Mouse (Mus musculus) forebrain, embryonic 11.5 days (tissue): ENCODE measurements around the gene Senp5. TPM values are rescaled to one million over a fixed set of nuclear protein-coding genes. Genes with fewer than 3 reads are reported as not detected.

Experiments used
- ATAC-seq: fragments of 200-750 bp; cut with Nextera tagmentation; replicated peaks from 2 replicates; pipeline ENCODE4 v1.8.0; 2017; ENCODE audit warnings: moderate TSS enrichment; ENCODE audit not compliant: low FRiP score
- DNase-seq: peaks from one replicate; pipeline ENCODE4 v3.0.0-alpha.2; 2017; ENCODE audit warnings: low spot score
- H3K27ac ChIP-seq: fragments of 300-500 bp; sonication (generic); 2 replicates; pipeline ENCODE4 v1.5.1; 2014; ENCODE audit warnings: low read depth, low read length
- H3K27me3 ChIP-seq: fragments of 300-500 bp; sonication (generic); 2 replicates; pipeline ENCODE4 v1.6.1; 2014; ENCODE audit warnings: mild to moderate bottlenecking, low read length, mixed read lengths; ENCODE audit not compliant: control insufficient read depth, insufficient read depth
- H3K36me3 ChIP-seq: fragments of 300-500 bp; sonication (generic); 2 replicates; pipeline ENCODE4 v1.6.1; 2014; ENCODE audit warnings: mild to moderate bottlenecking, low read length, moderate library complexity, mixed read lengths; ENCODE audit not compliant: control insufficient read depth, insufficient read depth
- H3K4me1 ChIP-seq: fragments of 300-500 bp; sonication (generic); replicated peaks from 2 replicates; pipeline ENCODE4 v1.6.1; 2014; ENCODE audit warnings: low read length, mixed read lengths; ENCODE audit not compliant: control insufficient read depth, insufficient read depth
- H3K4me2 ChIP-seq: fragments of 300-500 bp; sonication (generic); 2 replicates; pipeline ENCODE4 v1.6.1; 2014; ENCODE audit warnings: low read depth, mild to moderate bottlenecking, low read length, moderate library complexity, mixed read lengths; ENCODE audit not compliant: severe bottlenecking
- H3K4me3 ChIP-seq: fragments of 300-500 bp; sonication (generic); 2 replicates; pipeline ENCODE4 v1.5.1; 2014; ENCODE audit warnings: low read depth, low read length
- H3K9ac ChIP-seq: fragments of 300-500 bp; sonication (generic); 2 replicates; pipeline ENCODE4 v1.6.1; 2014; ENCODE audit warnings: low read length
- H3K9me3 ChIP-seq: fragments of 300-500 bp; sonication (generic); 2 replicates; pipeline ENCODE4 v1.6.1; 2016; ENCODE audit warnings: low read length, mixed read lengths; ENCODE audit not compliant: control insufficient read depth
- WGBS: fragments of 180-500 bp; shearing (Covaris S2); extraction: QIAGEN DNeasy Blood & Tissue Kit; methylation state at CpG from one replicate; pipeline ENCODE4 v1.1.7; 2014; 5-methylcytosine and 5-hydroxymethylcytosine counted together
- microRNA-seq: library from miRNA; unstranded; fragments of <30 nt; microRNA quantifications from one replicate; pipeline ENCODE4, GENCODE M21; 2016; ENCODE audit not compliant: insufficient number of aligned reads
- polyA plus RNA-seq: library from polyadenylated mRNA; unstranded; fragments of >200 nt; fragmentation: Nextera tagmentation; extraction: Ambion mirVana; gene quantifications from 2 replicates; pipeline ENCODE4 v1.2.1, GENCODE M21; 2014

Senp5 gene
- polyA plus RNA-seq, 1 experiment from 2014 or later = 15.2 TPM

DNA sequence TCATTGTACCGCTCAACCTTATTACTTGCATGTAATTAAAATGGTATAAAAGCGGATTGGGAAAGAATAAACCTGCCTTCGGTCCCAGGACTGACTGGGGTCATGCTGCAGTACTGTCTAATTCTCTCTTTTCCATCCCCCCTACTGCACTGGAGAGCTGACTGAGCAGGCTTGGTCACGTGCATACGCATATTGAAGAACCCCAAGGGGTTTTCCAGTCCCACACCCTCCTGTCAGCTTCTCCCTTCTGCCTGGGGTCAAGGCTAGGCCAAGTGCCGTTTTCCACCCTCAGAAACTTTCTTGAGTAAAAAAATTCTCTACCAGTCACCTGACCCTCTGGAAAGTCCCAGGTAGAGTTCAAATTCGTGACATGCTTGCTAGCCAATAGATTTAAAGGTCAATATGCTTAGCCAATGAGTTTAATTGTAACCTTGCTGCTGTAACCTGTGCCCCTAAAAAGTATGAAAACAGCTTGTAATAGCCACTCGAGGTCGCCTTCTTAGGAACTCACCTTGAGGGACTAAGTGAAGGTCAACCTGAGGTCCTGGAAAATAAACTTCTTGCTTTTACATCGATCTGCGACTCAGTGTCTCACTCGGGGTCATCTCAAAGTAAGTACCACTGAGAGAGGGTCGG lies 76.4 kb downstream of the Senp5 start:
- 82% methylated on average over 13 of the region's 13 CpGs for WGBS
- DNase-seq (no peak), ATAC-seq (no peak)
- H3K9me3 ChIP-seq = no peaks in the 10 kb centered on the region
- H3K27ac ChIP-seq = no peak overlapping the region
- 0 out of 2 replicates have a peak, but pooled peaks cover 2% of the 10 kb centered on the region for H3K27me3 ChIP-seq
- no peak overlapping the region for H3K9ac ChIP-seq
- H3K4me2 ChIP-seq = no peak overlapping the region
- H3K4me3 ChIP-seq = no peak overlapping the region
- H3K4me1 ChIP-seq = no peaks in the 10 kb centered on the region; the same call in 1 of the 2 replicates
- H3K36me3 ChIP-seq = no peaks in the 10 kb centered on the region

DNA sequence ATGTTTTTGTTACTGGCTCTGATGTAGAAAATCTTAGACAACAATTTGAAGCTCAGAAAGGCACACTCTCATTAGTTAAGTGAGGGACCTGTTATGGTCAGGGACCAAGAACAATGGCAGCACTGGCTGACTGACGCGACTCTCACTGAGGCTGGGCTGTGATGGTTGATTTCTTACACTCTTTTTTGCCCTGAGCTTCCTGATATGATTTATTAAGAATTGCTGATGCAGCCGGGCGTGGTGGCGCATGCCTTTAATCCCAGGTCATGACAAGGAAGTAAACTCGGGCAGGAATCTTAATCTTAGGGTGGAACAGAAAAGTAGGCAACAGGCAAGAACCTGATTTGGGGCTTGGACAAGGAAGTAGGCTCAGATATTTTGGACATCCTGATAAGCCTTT lies 77.0 kb downstream of the Senp5 start:
- ATAC-seq (no peak), DNase-seq (no peak)
- Histone ChIP-seq H3K27me3 (no peaks in the 10 kb centered on the region), H3K36me3 (no peaks in the 10 kb centered on the region), H3K4me1 (no peaks in the 10 kb centered on the region), H3K9me3 (no peaks in the 10 kb centered on the region), H3K4me2 (no peak overlapping the region), H3K27ac (no peak overlapping the region), H3K4me3 (no peak overlapping the region), H3K9ac (no peak overlapping the region)
- 79% methylated on average over 6 of the region's 6 CpGs for WGBS

GRCm38 (mm10) chr16:31924368-31924767 lies 78.7 kb downstream of the Senp5 start:
- no peak for ATAC-seq
- Histone ChIP-seq H3K36me3 (no peaks in the 10 kb centered on the region), H3K27me3 (no peaks in the 10 kb centered on the region), H3K4me3 (no peak overlapping the region), H3K9me3 (no peaks in the 10 kb centered on the region), H3K9ac (no peak overlapping the region), H3K4me1 (no peaks in the 10 kb centered on the region), H3K4me2 (no peak overlapping the region), H3K27ac (no peak overlapping the region)
- WGBS = 90% methylated on average over 6 of the region's 6 CpGs
- DNase-seq = no peak

DNA sequence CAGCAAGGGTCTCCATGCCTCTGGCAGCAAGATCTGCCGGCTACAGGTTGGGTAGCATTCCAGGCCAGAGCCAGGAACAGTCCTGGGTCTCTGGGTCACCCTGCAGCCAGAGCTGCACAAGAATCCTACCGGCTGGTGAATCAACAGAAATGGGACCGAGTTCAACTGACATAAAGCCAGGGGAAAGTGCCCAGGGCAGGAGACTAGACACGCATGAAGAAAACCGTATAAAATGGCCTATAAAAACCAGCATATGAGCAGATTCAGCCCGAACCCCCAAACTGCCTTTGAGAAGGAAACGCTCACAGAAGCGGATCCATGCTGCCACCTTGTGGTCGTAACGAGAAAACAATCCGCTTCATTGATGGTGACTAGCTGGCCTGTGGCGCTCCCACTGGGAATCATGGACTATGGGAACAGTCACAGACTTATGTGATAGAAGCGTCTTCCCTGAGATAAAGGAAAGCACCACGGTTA lies 84.8 kb downstream of the Senp5 start:
- DNase-seq = peak; percentile 86
- Histone ChIP-seq H3K4me2 (peak overlapping the region; percentile 26; the same call in 1 of the 2 replicates), H3K9ac (0 out of 2 replicates have a peak overlapping the region, but pooled peaks have one; percentile 7), H3K4me3 (no peak overlapping the region), H3K27me3 (no peaks in the 10 kb centered on the region), H3K4me1 (0 out of 2 replicates have a peak, but pooled peaks cover 1% of the 10 kb centered on the region), H3K9me3 (no peaks in the 10 kb centered on the region), H3K27ac (no peak overlapping the region), H3K36me3 (no peaks in the 10 kb centered on the region)
- ATAC-seq = no peak
- WGBS = 6% methylated on average over 14 of the region's 14 CpGs

GRCm38 (mm10) chr16:31917776-31918175 lies 85.3 kb downstream of the Senp5 start:
- 83% methylated on average over 11 of the region's 11 CpGs for WGBS
- Histone ChIP-seq H3K4me3 (no peak overlapping the region), H3K4me2 (no peak overlapping the region), H3K9ac (no peak overlapping the region), H3K36me3 (no peaks in the 10 kb centered on the region), H3K9me3 (no peaks in the 10 kb centered on the region), H3K4me1 (0 out of 2 replicates have a peak, but pooled peaks cover 1% of the 10 kb centered on the region), H3K27ac (no peak overlapping the region), H3K27me3 (no peaks in the 10 kb centered on the region)
- DNase-seq = no peak
- ATAC-seq = no peak

- H3K9me3 ChIP-seq = no peaks in the 10 kb centered on the region
- no peak for ATAC-seq
- WGBS = 78% methylated on average over 10 of the region's 10 CpGs
Observed at GRCm38 (mm10) chr16:31910281-31910847, 92.7 kb downstream of the Senp5 start.

More at GRCm38 (mm10) chr16:31910281-31910847, 92.7 kb downstream of the Senp5 start:
- Histone ChIP-seq H3K9ac (no peak overlapping the region), H3K27ac (no peak overlapping the region), H3K4me3 (no peak overlapping the region), H3K4me1 (peaks cover 8% of the 10 kb centered on the region; the same call in 1 of the 2 replicates), H3K27me3 (0 out of 2 replicates have a peak, but pooled peaks cover 2% of the 10 kb centered on the region), H3K36me3 (no peaks in the 10 kb centered on the region), H3K4me2 (no peak overlapping the region)
- no peak for DNase-seq

Small RNA genes within 50 kb of the gene (microRNA-seq; reads per million reads assigned to microRNA genes)
- gene Gm26269 = not detected

Other genes with a start within 250 kb of the Senp5 start
- 0.07 TPM in 1 of 2 replicates, not detected in the other for gene Meltf, start 124.5 kb downstream of the Senp5 start, polyA plus RNA-seq
- 0.97 and 1.1 TPM in 2 replicates for gene Pigz, start 69.4 kb downstream of the Senp5 start, polyA plus RNA-seq
- gene 0610012G03Rik, start 54.8 kb downstream of the Senp5 start, polyA plus RNA-seq = 84.6 and 92.5 TPM in 2 replicates
- 146 and 149 TPM in 2 replicates for gene Ncbp2, start 54.8 kb downstream of the Senp5 start, polyA plus RNA-seq
- 52.6 and 53.9 TPM in 2 replicates for gene Pak2, start 76.1 kb upstream of the Senp5 start, polyA plus RNA-seq
- gene Pigx, start 96.5 kb upstream of the Senp5 start, polyA plus RNA-seq = 136 and 144 TPM in 2 replicates
- gene Cep19, start 96.5 kb upstream of the Senp5 start, polyA plus RNA-seq = 43.3 and 43.5 TPM in 2 replicates
- gene Nrros, start 162.3 kb upstream of the Senp5 start, polyA plus RNA-seq = 6.7 and 7.5 TPM in 2 replicates
- gene Bex6, start 176.5 kb upstream of the Senp5 start, polyA plus RNA-seq = 0.35 TPM in 1 of 2 replicates, not detected in the other
- 28.0 and 31.1 TPM in 2 replicates for gene Fbxo45, start 243.9 kb upstream of the Senp5 start, polyA plus RNA-seq
- gene Wdr53, start 243.9 kb upstream of the Senp5 start, polyA plus RNA-seq = 17.4 and 20.3 TPM in 2 replicates